Mouse (Mus musculus): ENCODE measurements around the gene Fbxl13.

DNA sequence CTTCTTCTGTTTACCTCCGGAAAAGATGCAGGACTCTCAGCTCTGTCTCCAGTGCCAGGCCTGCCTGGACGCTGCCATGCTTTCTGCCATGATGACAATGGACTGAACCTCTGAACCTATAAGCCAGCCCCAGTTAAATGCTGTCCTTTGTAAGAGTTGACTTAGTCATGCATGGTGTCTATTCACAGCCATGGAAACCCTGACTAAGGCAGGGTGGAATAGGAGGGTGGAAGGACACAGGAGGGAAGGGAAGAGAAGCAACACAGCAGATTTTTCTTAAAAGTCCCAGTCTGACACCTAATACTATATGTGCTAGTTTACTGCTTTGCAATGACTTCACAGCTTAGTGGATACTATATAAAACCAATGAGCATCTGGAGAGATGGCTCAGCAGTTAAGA is 154.0 kb downstream of the Fbxl13 start:
- TF ChIP-seq ZC3H11A (IDR thresholded peaks at IDR 0.05; ENCODE audit: low read depth, low read length) (no peak), CTCF (conservative IDR thresholded peaks at IDR 0.05 in 1 of 2, IDR thresholded peaks at IDR 0.05 in 1 of 2; ENCODE audit: low read depth in 2 of 2, low read length in 2 of 2) (no peak), SIN3A (IDR thresholded peaks at IDR 0.05; ENCODE audit: low read length) (no peak), ZNF384 (IDR thresholded peaks at IDR 0.05; ENCODE audit: low read depth, low read length) (no peak), MYC (IDR thresholded peaks at IDR 0.05; ENCODE audit: low read depth, low read length) (no peak), POLR2A (IDR thresholded peaks at IDR 0.05; ENCODE audit: low read depth, low read length) (no peak), TCF12 (IDR thresholded peaks at IDR 0.05; ENCODE audit: low read depth, low read length) (no peak), KAT2A (IDR thresholded peaks at IDR 0.05; ENCODE audit: insufficient replicate concordance, low read length) (no peak), EP300 (IDR thresholded peaks at IDR 0.05; ENCODE audit: low read length) (no peak), IRF4 (IDR thresholded peaks at IDR 0.05; ENCODE audit: low read depth, low read length) (no peak), CHD1 (IDR thresholded peaks at IDR 0.05; ENCODE audit: low read depth, low read length) (no peak)

Measured in CH12.LX (cell line).